Mouse (Mus musculus) large intestine, adult 2 months (tissue): ENCODE data around the gene Sytl3. TPM values are rescaled to one million over a fixed set of nuclear protein-coding genes. Genes with fewer than 3 reads are reported as not detected.

Source experiments
- DNase-seq: peaks from one replicate; pipeline ENCODE4 v3.0.0-alpha.2; 2012; ENCODE audit warnings: low read depth, low spot score
- WGBS: fragments of 180-500 bp; shearing (Covaris S2); methylation state at CpG from one replicate; pipeline ENCODE4 v1.1.7; 2018; 5-methylcytosine and 5-hydroxymethylcytosine counted together
- polyA plus RNA-seq: library from polyadenylated mRNA; depleted of rRNA; stranded (reverse); fragments of >200 nt; gene quantifications from 2 replicates; pipeline ENCODE4 v1.2.3, GENCODE M21; 2012

Sytl3 gene
- polyA plus RNA-seq, 1 experiment = 3.6 TPM

DNA sequence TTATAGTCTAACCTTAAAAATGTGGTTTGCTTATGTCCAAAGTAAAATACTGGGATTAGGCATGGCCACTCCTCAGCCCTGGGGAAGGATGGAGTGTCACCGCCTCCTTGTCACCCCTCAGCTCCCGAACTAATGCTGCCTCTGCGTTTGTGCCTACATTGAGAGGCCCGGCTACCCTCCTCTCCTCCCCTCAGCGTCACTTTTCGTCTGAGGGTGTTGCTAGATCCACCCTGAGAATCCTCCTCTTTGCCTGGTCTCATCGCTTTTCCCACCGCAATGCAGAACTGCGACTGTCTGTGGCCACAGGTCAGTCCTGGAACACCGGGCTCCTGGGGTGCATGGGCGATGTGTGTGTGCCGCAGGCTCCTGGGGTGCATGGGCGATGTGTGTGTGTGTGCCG lies 86.0 kb downstream of the Sytl3 start:
- DNase-seq = no peak
- 93% methylated on average over 14 of the region's 14 CpGs for WGBS

- no peak for DNase-seq
- 73% methylated on average over 5 of the region's 5 CpGs for WGBS
Observed at GRCm38 (mm10) chr17:6745503-6745902, 86.6 kb downstream of the Sytl3 start.

DNA sequence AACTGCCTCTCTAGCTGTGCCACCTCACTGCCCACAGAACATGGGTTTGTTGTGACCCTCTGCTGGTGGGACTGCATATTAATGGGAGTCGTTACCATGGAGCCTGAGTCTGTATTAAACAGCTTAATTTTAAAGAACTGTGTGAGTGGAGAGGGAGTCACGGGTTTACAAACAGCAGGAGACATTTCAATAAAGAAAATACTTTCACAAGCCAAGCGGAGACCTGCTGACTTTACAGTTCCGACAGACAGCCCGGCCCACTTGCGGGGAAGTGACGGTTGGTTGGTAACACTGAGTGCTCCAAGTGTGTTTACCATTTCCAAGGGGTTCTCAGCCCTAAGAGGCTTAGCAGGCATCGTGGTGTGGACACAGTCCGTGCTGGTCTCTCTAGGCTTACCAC lies 87.1 kb downstream of the Sytl3 start:
- WGBS = 81% methylated on average over 9 of the region's 9 CpGs
- no peak for DNase-seq

GRCm38 (mm10) chr17:6746452-6747231 lies 87.7 kb downstream of the Sytl3 start:
- WGBS = 61% methylated on average over 9 of the region's 9 CpGs
- no peak for DNase-seq

DNA sequence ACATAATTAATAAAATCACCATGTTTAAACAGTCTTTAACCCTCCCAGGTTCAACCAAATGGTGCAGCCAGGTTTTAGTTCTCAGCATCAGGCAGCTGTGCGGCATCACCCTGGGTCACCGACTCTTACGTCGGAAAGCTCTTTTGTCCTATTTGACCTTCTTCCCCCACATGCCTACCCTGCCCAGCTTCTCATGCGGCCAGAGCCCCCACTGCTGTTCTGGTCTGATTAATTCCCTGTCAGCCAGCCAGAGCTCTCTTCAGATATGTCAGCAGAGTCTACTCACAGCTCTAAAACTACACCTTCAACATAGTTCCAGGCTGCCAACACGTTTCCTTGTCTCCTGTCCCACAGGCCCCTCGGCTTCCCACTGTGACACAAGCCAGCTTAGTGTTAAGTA lies 88.6 kb downstream of the Sytl3 start:
- DNase-seq = no peak
- WGBS = 87% methylated on average over 7 of the region's 7 CpGs

GRCm38 (mm10) chr17:6748779-6749464 lies 90.0 kb downstream of the Sytl3 start:
- WGBS = 59% methylated on average over 17 of the region's 17 CpGs

DNA sequence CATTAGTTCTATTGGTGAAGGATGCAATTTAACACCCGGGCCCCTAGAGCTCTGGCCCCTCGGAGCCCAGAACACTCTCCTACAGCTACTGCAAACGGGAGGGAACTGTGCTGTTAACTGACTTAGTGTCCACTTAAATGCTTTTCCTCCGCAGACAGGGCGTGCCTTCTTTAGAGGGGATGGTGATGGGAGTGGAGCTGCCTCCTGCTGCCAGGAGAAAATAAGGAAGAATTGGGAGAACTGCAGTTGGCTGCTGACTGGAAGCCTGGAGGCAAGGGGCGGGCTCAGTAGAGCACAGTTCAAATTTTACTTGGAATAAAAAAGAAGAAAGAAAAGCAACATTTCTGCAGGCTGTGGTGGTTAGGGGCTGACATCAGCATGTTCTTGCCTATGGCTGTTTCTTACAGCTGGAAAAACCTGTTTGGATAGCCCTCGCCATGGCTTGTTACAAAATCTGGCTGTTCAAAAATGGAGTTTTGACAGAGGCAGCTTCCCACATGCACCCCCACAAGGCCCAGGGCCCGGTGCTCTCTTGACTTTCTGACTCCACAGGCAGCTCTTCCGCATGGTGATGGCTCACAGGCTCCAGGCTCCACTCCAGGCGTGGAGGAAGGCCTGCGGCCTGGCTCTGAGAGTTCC lies 92.4 kb downstream of the Sytl3 start:
- 60% methylated on average over 11 of the region's 11 CpGs for WGBS
- no peak for DNase-seq

More at GRCm38 (mm10) chr17:6748779-6749464, 90.0 kb downstream of the Sytl3 start:
- DNase-seq = no peak

DNA sequence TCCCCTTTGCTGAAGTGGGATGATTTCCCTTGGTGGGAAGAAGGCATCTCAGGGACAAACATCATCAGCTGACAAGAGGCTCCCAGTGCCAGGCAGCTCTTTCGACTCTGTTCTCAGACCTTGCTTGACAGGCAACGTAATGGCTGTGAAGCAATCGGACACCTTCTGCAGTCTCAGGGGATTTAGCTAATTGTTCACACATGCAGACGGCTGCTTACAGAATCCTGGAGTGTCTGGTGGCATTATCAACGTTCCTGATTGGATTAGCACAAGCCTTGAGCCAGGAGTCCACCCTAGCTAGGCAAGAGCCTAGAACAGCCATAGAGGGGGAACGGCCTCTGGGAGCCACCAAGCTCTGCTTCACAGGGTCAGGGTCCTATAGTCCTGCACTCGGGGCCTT lies 93.5 kb downstream of the Sytl3 start:
- WGBS = 79% methylated on average over 7 of the region's 7 CpGs
- DNase-seq = no peak

DNA sequence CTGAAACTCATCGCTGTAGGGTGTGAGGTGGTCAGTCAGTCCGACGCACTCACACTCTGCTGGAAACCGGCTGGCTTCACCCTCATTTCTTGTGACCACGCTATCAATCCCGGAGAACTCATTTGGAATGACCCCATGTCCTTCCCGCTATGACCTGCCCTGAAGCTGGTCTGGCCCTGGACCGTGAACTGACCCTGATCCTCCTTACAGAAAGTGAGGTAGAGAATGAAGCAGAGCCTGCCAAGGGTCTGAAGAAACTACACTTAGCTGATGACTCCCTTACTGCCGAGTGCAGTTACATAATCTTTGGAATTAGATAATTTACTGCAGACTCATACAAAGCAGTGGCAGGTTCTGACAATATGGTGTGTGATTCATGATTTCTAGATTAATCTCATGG lies 96.3 kb downstream of the Sytl3 start:
- DNase-seq = no peak
- WGBS = 89% methylated on average over 9 of the region's 9 CpGs

DNA sequence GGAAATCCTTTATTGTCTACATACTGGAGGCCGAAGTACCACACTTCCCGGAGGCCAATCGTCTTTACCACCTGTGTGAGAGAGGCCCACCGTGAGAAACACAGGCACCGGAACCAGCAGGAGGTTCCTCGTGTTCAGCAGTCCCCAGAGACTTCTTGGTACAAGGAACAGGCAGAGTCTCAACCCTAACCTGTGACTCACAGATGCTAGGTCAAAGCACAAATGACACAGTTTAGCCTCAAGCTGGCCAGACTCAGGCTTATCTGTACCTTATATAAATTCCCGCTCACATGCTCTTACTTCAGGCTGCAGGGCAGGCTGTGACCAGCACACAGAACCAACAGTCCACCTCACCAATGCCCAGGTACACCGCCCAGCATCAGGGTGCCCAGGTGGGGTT lies 97.0 kb downstream of the Sytl3 start:
- WGBS = 54% methylated on average over 8 of the region's 8 CpGs
- DNase-seq = no peak

GRCm38 (mm10) chr17:6757902-6758301 lies 99.0 kb downstream of the Sytl3 start:
- no peak for DNase-seq
- WGBS = 77% methylated on average over 16 of the region's 16 CpGs

GRCm38 (mm10) chr17:6758845-6759244 lies 100.0 kb downstream of the Sytl3 start:
- WGBS = 76% methylated on average over 8 of the region's 8 CpGs
- DNase-seq = no peak

- WGBS = 77% methylated on average over 9 of the region's 9 CpGs
- no peak for DNase-seq
Observed at GRCm38 (mm10) chr17:6759717-6760292, 100.9 kb downstream of the Sytl3 start.

- WGBS = 58% methylated on average over 7 of the region's 7 CpGs
- no peak for DNase-seq
Observed at GRCm38 (mm10) chr17:6763513-6764226, 104.8 kb downstream of the Sytl3 start.

DNA sequence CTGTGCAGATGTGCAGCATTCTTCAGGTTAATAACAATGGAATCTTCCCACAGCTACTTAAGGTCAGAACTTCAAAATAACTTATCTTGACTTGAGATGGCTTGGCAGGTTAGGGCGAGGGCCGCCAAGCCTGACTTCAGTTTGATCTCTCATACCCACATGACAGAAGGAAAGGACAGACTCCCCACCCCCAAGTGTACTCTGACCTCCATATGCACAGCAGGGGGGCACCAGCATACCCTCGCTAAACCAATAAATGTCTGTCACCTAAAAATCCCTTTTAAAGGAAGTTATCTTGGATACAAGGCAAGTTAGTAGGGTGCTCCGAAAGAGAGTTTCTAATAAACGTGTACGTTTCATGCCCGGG lies 105.3 kb downstream of the Sytl3 start:
- whole genome bisulfite sequencing = 63% methylated on average over 7 of the region's 7 CpGs
- no peak for DNase-seq

GRCm38 (mm10) chr17:6764730-6765129 lies 105.8 kb downstream of the Sytl3 start:
- no peak for DNase-seq
- 89% methylated on average over 4 of the region's 4 CpGs for WGBS

DNA sequence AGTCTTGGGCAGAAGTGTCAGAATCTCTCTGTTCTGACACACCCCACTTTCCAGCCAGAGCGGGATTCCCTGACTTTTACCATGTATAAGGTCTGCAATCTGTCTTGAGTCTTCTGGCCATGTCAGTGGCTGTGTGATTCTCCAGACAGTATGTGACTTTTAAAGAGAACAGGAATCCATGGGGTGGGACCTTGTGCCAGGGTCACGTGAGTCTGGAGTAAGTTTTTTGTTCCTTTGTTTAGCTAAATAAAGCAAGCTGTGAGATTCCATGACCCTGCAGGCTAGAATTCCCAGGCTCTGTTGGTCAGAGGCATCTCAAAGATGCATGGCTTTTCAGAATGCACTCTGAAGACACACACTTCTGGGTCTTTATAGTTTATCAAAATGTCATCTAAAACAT lies 107.0 kb downstream of the Sytl3 start:
- WGBS = 44% methylated on average over 2 of the region's 2 CpGs
- no peak for DNase-seq

GRCm38 (mm10) chr17:6766823-6767222 lies 107.9 kb downstream of the Sytl3 start:
- DNase-seq = no peak
- 55% methylated on average over 4 of the region's 4 CpGs for WGBS

- WGBS = 52% methylated on average over 5 of the region's 5 CpGs
Observed at GRCm38 (mm10) chr17:6767771-6768170, 108.9 kb downstream of the Sytl3 start.

DNA sequence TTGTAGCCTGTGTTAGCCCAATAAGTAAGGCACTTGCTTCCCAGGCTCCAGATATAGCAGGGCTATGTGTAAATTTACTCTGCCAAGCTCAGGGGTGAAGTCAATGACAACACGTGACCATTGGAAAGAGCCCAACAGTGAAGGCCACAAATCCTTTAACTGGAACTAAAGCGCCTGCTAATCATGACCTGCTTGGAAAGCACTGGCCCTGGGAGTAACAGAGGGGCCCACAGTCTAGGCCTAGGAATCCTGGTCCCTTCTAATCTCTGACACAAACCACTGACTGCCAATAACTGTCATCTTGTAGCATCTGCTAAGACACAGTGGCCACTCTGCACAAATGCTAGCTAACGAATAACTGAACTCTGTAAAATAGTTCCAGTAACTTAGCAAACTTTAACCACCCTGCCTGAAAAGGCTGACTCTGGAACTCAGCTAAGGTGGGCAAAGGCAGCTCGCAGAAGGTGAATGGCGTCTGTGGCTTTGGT lies 109.5 kb downstream of the Sytl3 start:
- DNase-seq = no peak
- WGBS = 71% methylated on average over 5 of the region's 5 CpGs

More at GRCm38 (mm10) chr17:6767771-6768170, 108.9 kb downstream of the Sytl3 start:
- no peak for DNase-seq
